9 mouse cellular contexts compared by ENCODE assay signal in the genomic region with DNA sequence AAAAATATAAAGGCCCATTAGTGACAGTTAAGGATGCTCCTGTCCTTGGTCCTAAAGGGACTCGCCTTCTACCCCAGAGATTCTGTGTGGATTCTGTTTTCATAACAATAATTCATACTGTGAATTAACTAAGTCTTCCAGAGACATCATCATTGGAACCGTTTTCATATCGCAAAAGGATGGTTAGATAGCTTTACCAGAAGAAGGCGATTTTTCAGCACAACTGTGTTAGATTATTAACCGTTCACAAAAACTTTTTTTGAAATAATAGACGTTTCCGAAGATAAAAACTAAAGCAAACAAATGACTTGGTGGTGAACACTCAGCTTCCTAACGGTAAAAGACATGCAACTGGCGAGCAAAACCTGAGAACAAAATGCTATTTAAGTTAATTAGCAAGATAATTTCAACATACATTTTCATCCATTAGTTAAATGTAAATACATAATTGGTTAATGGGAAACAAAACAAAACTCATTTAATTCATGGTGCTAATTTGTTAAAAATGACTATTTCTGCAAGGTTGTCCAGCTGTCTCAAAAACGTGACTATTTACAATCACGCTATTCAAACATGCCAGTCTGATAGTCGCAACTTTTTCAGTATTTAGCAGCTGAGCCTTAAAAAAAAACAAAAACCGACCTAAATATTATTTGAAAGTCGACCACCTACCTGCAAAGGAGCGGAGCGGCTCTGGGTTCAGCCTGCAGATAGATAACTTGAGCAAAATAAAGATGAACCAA. TPM values are rescaled to one million over a fixed set of nuclear protein-coding genes. Genes with fewer than 3 reads are reported as not detected.
DNase-seq lines count a peak whose midpoint lies in the region; ATAC-seq and TF ChIP-seq lines count a peak whose summit lies in the region.
"Had no signal": no experiment of that assay in that cellular context is flagged by ENCODE, and none has a peak within 500 bp of the region (broad histone marks: within the 10 kb centered on the region; RNA-seq: fewer than 3 reads in every experiment).

No protein-coding gene starts in this region.

- ATAC-seq in hindbrain, embryonic 12.5 days (ENCODE audit: low FRiP score), result no peak
- ATAC-seq in hindbrain, embryonic 14.5 days (ENCODE audit: low FRiP score), result no peak
- ATAC-seq in CD4-positive, CD25-positive, alpha-beta regulatory T cell, adult 4 months, result peak; percentile 35
- ATAC-seq in liver, embryonic 11.5 days (replicated peaks; ENCODE audit: low FRiP score), result no peak

- peak overlapping the region; percentile 30 for H3K4me2 ChIP-seq in hindbrain, embryonic 12.5 days (replicated peaks)
- no peak overlapping the region for H3K4me2 ChIP-seq in hindbrain, embryonic 14.5 days (replicated peaks)
- peak overlapping the region; percentile 57 for H3K4me2 ChIP-seq in liver, embryonic 11.5 days

- TF ChIP-seq POLR2A in bone marrow macrophage, adult 2 months (IDR thresholded peaks at IDR 0.05; ENCODE audit: borderline replicate concordance, low read depth, low read length), result no peak

- no peak overlapping the region for H3K4me3 ChIP-seq in hindbrain, embryonic 12.5 days
- H3K4me3 ChIP-seq in hindbrain, embryonic 14.5 days (replicated peaks; ENCODE audit: low read length), result no peak overlapping the region
- 0 out of 2 replicates have a peak overlapping the region, but pooled peaks have one; percentile 15 for H3K4me3 ChIP-seq in bone marrow macrophage, adult 2 months (ENCODE audit: insufficient read depth, low read length)
- H3K4me3 ChIP-seq in liver, embryonic 11.5 days (ENCODE audit: low read depth, low read length), result peak overlapping the region; percentile 43
- H3K4me3 ChIP-seq in left cerebral cortex, adult 2 months, result no peak overlapping the region
- H3K4me3 ChIP-seq: neural tube, embryonic 13.5 days had no signal

- H3K27me3 ChIP-seq in hindbrain, embryonic 12.5 days, result no peaks in the 10 kb centered on the region
- no peaks in the 10 kb centered on the region for H3K27me3 ChIP-seq in hindbrain, embryonic 14.5 days (ENCODE audit: control insufficient read depth, insufficient read depth, low read length)
- H3K27me3 ChIP-seq in liver, embryonic 11.5 days (replicated peaks; ENCODE audit: control insufficient read depth, insufficient read depth, low read length), result no peaks in the 10 kb centered on the region
- H3K27me3 ChIP-seq: neural tube, embryonic 13.5 days had no signal

- no peaks in the 10 kb centered on the region for H3K4me1 ChIP-seq in hindbrain, embryonic 12.5 days
- no peaks in the 10 kb centered on the region for H3K4me1 ChIP-seq in hindbrain, embryonic 14.5 days (replicated peaks; ENCODE audit: control insufficient read depth, insufficient read depth, low read length)
- no peaks in the 10 kb centered on the region for H3K4me1 ChIP-seq in bone marrow macrophage, adult 2 months (ENCODE audit: control insufficient read depth, insufficient read depth, low read length)
- peaks cover 17% of the 10 kb centered on the region for H3K4me1 ChIP-seq in liver, embryonic 11.5 days (replicated peaks; ENCODE audit: control insufficient read depth, insufficient read depth, low read length)
- H3K4me1 ChIP-seq: neural tube, embryonic 13.5 days had no signal

- 71% methylated on average over 16 of the region's 16 CpGs for WGBS in hindbrain, embryonic 12.5 days
- WGBS in hindbrain, embryonic 14.5 days, result 71% methylated on average over 16 of the region's 16 CpGs
- 53% methylated on average over 16 of the region's 16 CpGs for WGBS in liver, embryonic 11.5 days

- no peak for TF ChIP-seq CTCF in bone marrow macrophage, adult 2 months (IDR thresholded peaks at IDR 0.05; ENCODE audit: low read depth, low read length)
- TF ChIP-seq CTCF in left cerebral cortex, adult 2 months (IDR thresholded peaks at IDR 0.05), result no peak

- H3K9me3 ChIP-seq in hindbrain, embryonic 12.5 days (replicated peaks), result no peaks in the 10 kb centered on the region
- H3K9me3 ChIP-seq in hindbrain, embryonic 14.5 days (ENCODE audit: control insufficient read depth, low read length), result no peaks in the 10 kb centered on the region
- no peaks in the 10 kb centered on the region for H3K9me3 ChIP-seq in liver, embryonic 11.5 days (ENCODE audit: control insufficient read depth, low read length)
- H3K9me3 ChIP-seq: neural tube, embryonic 13.5 days had no signal

- H3K36me3 ChIP-seq in hindbrain, embryonic 12.5 days, result no peaks in the 10 kb centered on the region
- no peaks in the 10 kb centered on the region for H3K36me3 ChIP-seq in hindbrain, embryonic 14.5 days (replicated peaks; ENCODE audit: control insufficient read depth, insufficient read depth)
- H3K36me3 ChIP-seq in liver, embryonic 11.5 days (ENCODE audit: control insufficient read depth, insufficient read depth, low read length), result no peaks in the 10 kb centered on the region
- H3K36me3 ChIP-seq: neural tube, embryonic 13.5 days had no signal

- H3K9ac ChIP-seq in hindbrain, embryonic 12.5 days, result no peak overlapping the region
- H3K9ac ChIP-seq in hindbrain, embryonic 14.5 days, result no peak overlapping the region
- peak overlapping the region; percentile 38; the same call in 1 of the 2 replicates for H3K9ac ChIP-seq in liver, embryonic 11.5 days (ENCODE audit: low read depth, low read length)
- H3K9ac ChIP-seq: neural tube, embryonic 13.5 days had no signal

- intact Hi-C loops in left cerebral cortex, adult 2 months (cut with DNase I), result no loop called here

- no peak for DNase-seq in hindbrain, embryonic 14.5 days (ENCODE audit: low spot score)
- DNase-seq in liver, embryonic 11.5 days (ENCODE audit: low spot score), result no peak
- no peak for DNase-seq in left cerebral cortex, adult 2 months (ENCODE audit: extremely low spot score in 1 of 2, low spot score in 2 of 2)
- no peak for DNase-seq in testis, postnatal 10 days (ENCODE audit: low spot score)
- DNase-seq in urinary bladder, postnatal 14 days (ENCODE audit: low spot score), result no peak

- H3K27ac ChIP-seq in hindbrain, embryonic 12.5 days, result no peak overlapping the region
- no peak overlapping the region for H3K27ac ChIP-seq in hindbrain, embryonic 14.5 days
- H3K27ac ChIP-seq in bone marrow macrophage, adult 2 months (ENCODE audit: insufficient read depth, low read depth, low read length), result no peak overlapping the region
- no peak overlapping the region for H3K27ac ChIP-seq in liver, embryonic 11.5 days (ENCODE audit: low read depth, low read length)
- H3K27ac ChIP-seq in left cerebral cortex, adult 2 months, result no peak overlapping the region
- H3K27ac ChIP-seq: neural tube, embryonic 13.5 days had no signal

RNA-seq across cellular contexts. Expression of gene Zdhhc23, which starts 36.0 kb away (rescaled TPM):
- polyA plus RNA-seq in hindbrain, embryonic 12.5 days (2016; fragmentation: Nextera tagmentation; extraction: Ambion mirVana), result 1.1 and 1.4 TPM in 2 replicates
- polyA plus RNA-seq in hindbrain, embryonic 14.5 days (2014; fragmentation: Nextera tagmentation; extraction: Ambion mirVana), result 3.6 and 3.8 TPM in 2 replicates
- 1 to 10 TPM; 2.5 to 3.3 TPM for polyA plus RNA-seq in CD4-positive, CD25-positive, alpha-beta regulatory T cell, adult 4 months (2017; shearing (Covaris generic))
- polyA plus RNA-seq in bone marrow macrophage, adult 2 months (2012; ENCODE audit: insufficient read depth, insufficient read length, missing spikeins), result 1.3 and 1.6 TPM in 2 replicates
- 0.88 and 1.4 TPM in 2 replicates for polyA plus RNA-seq in liver, embryonic 11.5 days (2014; fragmentation: Nextera tagmentation; extraction: Ambion mirVana)
- 10 to 100 TPM; 27.0 to 28.2 TPM for total RNA-seq in left cerebral cortex, adult 2 months (2021)

RNA-seq across cellular contexts. Expression of gene Gramd1c, which starts 47.6 kb away (rescaled TPM):
- polyA plus RNA-seq in hindbrain, embryonic 12.5 days (2016; fragmentation: Nextera tagmentation; extraction: Ambion mirVana), result 4.9 and 5.0 TPM in 2 replicates
- 2.0 and 2.5 TPM in 2 replicates for polyA plus RNA-seq in hindbrain, embryonic 14.5 days (2014; fragmentation: Nextera tagmentation; extraction: Ambion mirVana)
- 1 to 10 TPM; 4.7 to 6.0 TPM for polyA plus RNA-seq in CD4-positive, CD25-positive, alpha-beta regulatory T cell, adult 4 months (2017; shearing (Covaris generic))
- polyA plus RNA-seq in bone marrow macrophage, adult 2 months (2012; ENCODE audit: insufficient read depth, insufficient read length, missing spikeins), result 0.39 TPM in 1 of 2 replicates, not detected in the other
- polyA plus RNA-seq in liver, embryonic 11.5 days (2014; fragmentation: Nextera tagmentation; extraction: Ambion mirVana), result 4.6 and 5.5 TPM in 2 replicates
- total RNA-seq in left cerebral cortex, adult 2 months (2021), result 1 to 10 TPM; 1.7 to 2.0 TPM

Comparison
In these comparisons a context has a peak if more than half of its experiments do, and no peak if none do; other contexts are left out.
1. H3K4me3 ChIP-seq: peak in bone marrow macrophage, adult 2 months (single experiment) and liver, embryonic 11.5 days (single experiment); none in hindbrain, embryonic 12.5 days (single experiment), hindbrain, embryonic 14.5 days (single experiment) and left cerebral cortex, adult 2 months (single experiment).